Mouse (Mus musculus) liver, adult 2 months (tissue): ENCODE results near the gene Camkv. TPM values are rescaled to one million over a fixed set of nuclear protein-coding genes. Genes with fewer than 3 reads are reported as not detected.

Experiments used
- DNase-seq: peaks from one replicate; pipeline ENCODE4 v3.0.0-alpha.2; 2011; ENCODE audit warnings: low read depth, low spot score; ENCODE audit errors: extremely low read depth
- H3K27ac ChIP-seq: fragments of 200-500 bp; replicated peaks from 2 replicates; pipeline ENCODE4 v1.5.1; 2012; ENCODE audit warnings: low read depth, mild to moderate bottlenecking, control low read depth, inconsistent platforms, low read length; ENCODE audit not compliant: insufficient read depth
- H3K27me3 ChIP-seq: fragments of 200-500 bp; 2 replicates; pipeline ENCODE4 v1.6.1; 2012; ENCODE audit warnings: mild to moderate bottlenecking, moderate library complexity, low read length, inconsistent platforms; ENCODE audit not compliant: control insufficient read depth, insufficient read depth
- H3K36me3 ChIP-seq: fragments of 200-500 bp; 2 replicates; pipeline ENCODE4 v1.6.1; 2012; ENCODE audit warnings: low read length, inconsistent platforms; ENCODE audit not compliant: control insufficient read depth, insufficient read depth
- H3K4me1 ChIP-seq: fragments of 200-500 bp; 2 replicates; pipeline ENCODE4 v1.6.1; 2011; ENCODE audit warnings: low read length; ENCODE audit not compliant: control insufficient read depth, insufficient read depth
- H3K4me3 ChIP-seq: fragments of 200-500 bp; 2 replicates; pipeline ENCODE4 v1.5.1; 2011; ENCODE audit warnings: low read depth, mild to moderate bottlenecking, control low read depth, low read length, moderate library complexity; ENCODE audit not compliant: insufficient read depth
- H3K79me2 ChIP-seq: fragments of 200-500 bp; 2 replicates; pipeline ENCODE4 v1.6.1; 2012; ENCODE audit warnings: inconsistent platforms, mild to moderate bottlenecking, low read length, moderate library complexity; ENCODE audit not compliant: control insufficient read depth, insufficient read depth
- H3K9ac ChIP-seq: fragments of 200-500 bp; 2 replicates; pipeline ENCODE4 v1.6.1; 2012; ENCODE audit warnings: low read depth, mild to moderate bottlenecking, control low read depth, inconsistent platforms, low read length
- CTCF ChIP-seq: fragments of 200-500 bp; IDR thresholded peaks from 2 replicates; pipeline ENCODE4 v1.5.1; 2011; ENCODE audit warnings: low read depth, low read length, control low read depth
- POLR2A ChIP-seq: fragments of 200-500 bp; IDR thresholded peaks from 2 replicates; pipeline ENCODE4 v1.6.1; 2011; ENCODE audit warnings: low read length, control low read depth; ENCODE audit not compliant: insufficient read depth; ENCODE audit errors: extremely low read depth
- WGBS: fragments of 180-500 bp; shearing (Covaris S2); methylation state at CpG from one replicate; pipeline ENCODE4 v1.1.7; 2018; 5-methylcytosine and 5-hydroxymethylcytosine counted together
- polyA plus RNA-seq: library from polyadenylated mRNA; depleted of rRNA; stranded (reverse); fragments of >200 nt; gene quantifications from 2 replicates; pipeline ENCODE4 v1.2.3, GENCODE M21; 2012
- total RNA-seq: library from RNA; depleted of rRNA; stranded (reverse); fragments of >200 nt; gene quantifications from 2 replicates; pipeline ENCODE4 v1.2.3, GENCODE M21; 2014

The Camkv gene
- total and polyA plus RNA-seq, 2 experiments: not detected

- Histone ChIP-seq H3K79me2 (no peaks in the 10 kb centered on the region), H3K9ac (no peak overlapping the region), H3K4me1 (no peaks in the 10 kb centered on the region; the same call in 1 of the 2 replicates), H3K27ac (no peak overlapping the region), H3K4me3 (no peak overlapping the region), H3K36me3 (no peaks in the 10 kb centered on the region), H3K27me3 (no peaks in the 10 kb centered on the region)
- TF ChIP-seq CTCF: no peak
- TF ChIP-seq POLR2A: no peak
- no peak for DNase-seq
- WGBS: 86% methylated on average over 6 of the region's 6 CpGs
These were observed 32.0 kb downstream of the Camkv start for GRCm38 (mm10) chr9:107967437-107967836.

- H3K9ac ChIP-seq: no peak overlapping the region
These were observed 33.1 kb downstream of the Camkv start for GRCm38 (mm10) chr9:107968531-107968930.

GRCm38 (mm10) chr9:107970311-107970710 lies 34.8 kb downstream of the Camkv start:
- WGBS: 83% methylated on average over 5 of the region's 5 CpGs
- H3K27ac ChIP-seq: no peak overlapping the region
- peaks cover 4% of the 10 kb centered on the region; the same call in 1 of the 2 replicates for H3K4me1 ChIP-seq
- no peaks in the 10 kb centered on the region for H3K79me2 ChIP-seq
- no peaks in the 10 kb centered on the region for H3K36me3 ChIP-seq
- TF ChIP-seq CTCF (no peak), POLR2A (no peak)
- DNase-seq: no peak
- no peak overlapping the region for H3K9ac ChIP-seq
- no peak overlapping the region for H3K4me3 ChIP-seq
- H3K27me3 ChIP-seq: no peaks in the 10 kb centered on the region

More at GRCm38 (mm10) chr9:107968531-107968930, 33.1 kb downstream of the Camkv start:
- no peak overlapping the region for H3K4me3 ChIP-seq
- 93% methylated on average over 7 of the region's 7 CpGs for WGBS
- no peak for TF ChIP-seq CTCF
- TF ChIP-seq POLR2A: no peak
- no peaks in the 10 kb centered on the region for H3K27me3 ChIP-seq
- H3K27ac ChIP-seq: no peak overlapping the region
- H3K79me2 ChIP-seq: no peaks in the 10 kb centered on the region
- H3K4me1 ChIP-seq: no peaks in the 10 kb centered on the region; the same call in 1 of the 2 replicates
- no peak for DNase-seq
- no peaks in the 10 kb centered on the region for H3K36me3 ChIP-seq

GRCm38 (mm10) chr9:107971690-107972541 lies 36.4 kb downstream of the Camkv start:
- H3K4me3 ChIP-seq: no peak overlapping the region
- no peaks in the 10 kb centered on the region for H3K36me3 ChIP-seq
- peak; percentile 79 for DNase-seq
- H3K79me2 ChIP-seq: no peaks in the 10 kb centered on the region
- no peaks in the 10 kb centered on the region for H3K27me3 ChIP-seq
- peaks cover 4% of the 10 kb centered on the region; the same call in 1 of the 2 replicates for H3K4me1 ChIP-seq
- no peak overlapping the region for H3K9ac ChIP-seq
- no peak for TF ChIP-seq POLR2A
- no peak for TF ChIP-seq CTCF
- H3K27ac ChIP-seq: no peak overlapping the region
- WGBS: 33% methylated on average over 8 of the region's 8 CpGs

- TF ChIP-seq CTCF (no peak), POLR2A (no peak)
- Histone ChIP-seq H3K36me3 (no peaks in the 10 kb centered on the region), H3K4me1 (peaks cover 4% of the 10 kb centered on the region; the same call in 1 of the 2 replicates), H3K9ac (no peak overlapping the region), H3K79me2 (no peaks in the 10 kb centered on the region), H3K27me3 (no peaks in the 10 kb centered on the region), H3K4me3 (no peak overlapping the region), H3K27ac (peak overlapping the region; percentile 39)
- DNase-seq: no peak
- WGBS: 74% methylated on average over 10 of the region's 10 CpGs
These were observed 39.2 kb downstream of the Camkv start for GRCm38 (mm10) chr9:107974491-107975171.
